Mouse (Mus musculus) forebrain, postnatal 0 days (tissue): Measurements from ENCODE around the gene Dab1. TPM values are rescaled to one million over a fixed set of nuclear protein-coding genes. Genes with fewer than 3 reads are reported as not detected.

Experiments used
- ATAC-seq: fragments of 200-750 bp; cut with Nextera tagmentation; 2 replicates; pipeline ENCODE4 v1.8.0; 2017; ENCODE audit warnings: mild to moderate bottlenecking, moderate library complexity
- DNase-seq: peaks from one replicate; pipeline ENCODE4 v3.0.0-alpha.2; 2015
- H3K27ac ChIP-seq: fragments of 300-500 bp; sonication (generic); 2 replicates; pipeline ENCODE4 v1.5.1; 2014; ENCODE audit warnings: low read depth, mild to moderate bottlenecking, antibody characterized with exemption, low read length, moderate library complexity, mixed read lengths
- H3K27me3 ChIP-seq: fragments of 300-500 bp; sonication (generic); 2 replicates; pipeline ENCODE4 v1.6.1; 2014; ENCODE audit warnings: mild to moderate bottlenecking, low read length, mixed read lengths; ENCODE audit not compliant: insufficient read depth
- H3K36me3 ChIP-seq: fragments of 300-500 bp; sonication (generic); 2 replicates; pipeline ENCODE4 v1.6.1; 2014; ENCODE audit warnings: mild to moderate bottlenecking, moderate library complexity; ENCODE audit not compliant: insufficient read depth
- H3K4me1 ChIP-seq: fragments of 300-500 bp; sonication (generic); 2 replicates; pipeline ENCODE4 v1.6.1; 2014; ENCODE audit warnings: antibody characterized with exemption; ENCODE audit not compliant: insufficient read depth
- H3K4me2 ChIP-seq: fragments of 300-500 bp; sonication (generic); 2 replicates; pipeline ENCODE4 v1.6.1; 2014; ENCODE audit warnings: low read depth, mild to moderate bottlenecking, moderate library complexity
- H3K4me3 ChIP-seq: fragments of 300-500 bp; sonication (generic); 2 replicates; pipeline ENCODE4 v1.5.1; 2014; ENCODE audit warnings: low read depth, low read length, mixed read lengths
- H3K9ac ChIP-seq: fragments of 300-500 bp; sonication (generic); 2 replicates; pipeline ENCODE4 v1.6.1; 2014; ENCODE audit warnings: mild to moderate bottlenecking
- H3K9me3 ChIP-seq: fragments of 300-500 bp; sonication (generic); 2 replicates; pipeline ENCODE4 v1.6.1; 2016; ENCODE audit warnings: low read length
- CTCF ChIP-seq: sonication (generic); IDR thresholded peaks from 2 replicates; pipeline ENCODE4 v1.5.1; 2016; ENCODE audit warnings: antibody characterized with exemption, control low read depth, low read depth
- WGBS: fragments of 180-500 bp; shearing (Covaris S2); extraction: QIAGEN DNeasy Blood & Tissue Kit; methylation state at CpG from one replicate; pipeline ENCODE4 v1.1.7; 2014; 5-methylcytosine and 5-hydroxymethylcytosine counted together
- polyA plus RNA-seq: library from polyadenylated mRNA; unstranded; fragments of >200 nt; fragmentation: Nextera tagmentation; extraction: Ambion mirVana; gene quantifications from 2 replicates; pipeline ENCODE4 v1.2.1, GENCODE M21; 2015
- total RNA-seq: library from RNA; depleted of rRNA; stranded (reverse); fragments of >200 nt; gene quantifications from 2 replicates; pipeline ENCODE4 v1.2.3, GENCODE M21; 2014

Dab1 gene
- total and polyA plus RNA-seq, 2 experiments from 2014 or later: 64.8 to 141 TPM

DNA sequence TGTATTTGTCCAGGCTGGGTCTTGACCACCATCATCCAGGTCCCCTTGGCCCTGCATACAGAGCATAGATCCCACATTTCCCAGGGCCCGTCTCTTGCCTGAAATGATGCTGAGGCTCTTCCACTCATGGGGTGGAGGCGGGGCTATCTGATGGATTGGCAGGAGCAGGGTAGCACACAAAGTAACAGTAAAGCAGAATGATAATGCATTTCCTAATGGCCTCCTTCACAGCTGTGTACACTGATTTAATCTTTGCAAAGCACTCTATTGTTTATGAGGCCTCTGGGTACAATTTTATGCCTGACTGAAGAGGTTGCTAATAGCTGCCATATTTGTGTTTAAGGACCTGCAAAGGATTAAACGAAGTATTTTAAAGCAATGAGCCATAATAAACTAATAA, 374.7 kb downstream of the Dab1 start:
- ATAC-seq: no peak
- Histone ChIP-seq H3K9me3 (no peaks in the 10 kb centered on the region), H3K36me3 (no peaks in the 10 kb centered on the region), H3K4me3 (no peak overlapping the region), H3K4me1 (no peaks in the 10 kb centered on the region), H3K27ac (no peak overlapping the region), H3K4me2 (no peak overlapping the region), H3K27me3 (no peaks in the 10 kb centered on the region), H3K9ac (no peak overlapping the region)
- no peak for DNase-seq
- TF ChIP-seq CTCF: no peak
- 43% methylated on average over 3 of the region's 3 CpGs for WGBS

DNA sequence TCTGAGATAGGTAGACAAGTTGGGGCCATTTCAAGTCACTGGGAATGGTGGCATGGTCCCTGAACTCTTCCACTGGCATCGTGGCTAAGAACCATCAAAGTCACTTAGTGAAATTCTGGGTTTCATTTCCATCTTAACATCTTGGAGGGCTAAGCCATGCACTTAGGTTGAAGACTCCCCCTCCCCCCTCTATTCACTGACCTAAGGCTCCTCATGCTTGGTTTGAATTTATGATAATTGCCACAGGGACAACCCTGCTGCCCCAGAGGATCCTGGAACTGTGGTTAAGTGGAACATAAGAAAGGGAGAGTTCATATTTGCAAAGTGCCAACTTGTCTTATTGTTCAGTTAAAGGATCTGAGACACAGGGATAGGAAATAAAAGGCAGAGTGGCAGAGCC, 375.2 kb downstream of the Dab1 start:
- WGBS: 67% methylated on average over 1 of the region's 1 CpGs
- no peaks in the 10 kb centered on the region for H3K27me3 ChIP-seq
- no peaks in the 10 kb centered on the region for H3K36me3 ChIP-seq
- no peaks in the 10 kb centered on the region for H3K4me1 ChIP-seq
- H3K9ac ChIP-seq: no peak overlapping the region
- H3K27ac ChIP-seq: no peak overlapping the region
- no peak for TF ChIP-seq CTCF
- ATAC-seq: no peak
- no peak for DNase-seq
- no peak overlapping the region for H3K4me2 ChIP-seq
- no peak overlapping the region for H3K4me3 ChIP-seq
- H3K9me3 ChIP-seq: no peaks in the 10 kb centered on the region

DNA sequence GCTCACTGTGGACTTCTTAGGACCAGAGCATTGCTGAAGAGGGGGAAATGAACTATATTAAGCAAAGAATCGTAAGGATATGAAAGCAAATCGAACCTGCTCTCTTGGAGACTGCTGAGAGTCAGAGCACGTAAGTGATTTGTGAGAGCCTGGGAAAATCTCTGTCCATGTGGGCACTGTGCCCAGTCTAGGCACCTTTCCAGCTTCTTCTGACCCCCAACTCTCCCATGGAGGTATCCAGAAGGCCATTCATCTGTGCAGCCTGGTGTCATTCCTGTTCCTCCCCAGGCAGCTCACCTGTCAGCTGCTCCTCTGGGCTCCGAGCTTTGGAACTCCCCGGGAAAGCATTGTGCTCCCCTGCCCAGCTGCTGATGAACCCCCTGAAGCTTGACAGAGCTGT, 389.2 kb downstream of the Dab1 start:
- DNase-seq: no peak
- H3K27me3 ChIP-seq: no peaks in the 10 kb centered on the region
- no peak overlapping the region for H3K4me3 ChIP-seq
- no peak overlapping the region for H3K27ac ChIP-seq
- H3K4me2 ChIP-seq: no peak overlapping the region
- TF ChIP-seq CTCF: no peak
- H3K9ac ChIP-seq: no peak overlapping the region
- no peaks in the 10 kb centered on the region for H3K36me3 ChIP-seq
- no peak for ATAC-seq
- WGBS: 43% methylated on average over 5 of the region's 5 CpGs
- H3K4me1 ChIP-seq: peaks cover 18% of the 10 kb centered on the region
- no peaks in the 10 kb centered on the region for H3K9me3 ChIP-seq

DNA sequence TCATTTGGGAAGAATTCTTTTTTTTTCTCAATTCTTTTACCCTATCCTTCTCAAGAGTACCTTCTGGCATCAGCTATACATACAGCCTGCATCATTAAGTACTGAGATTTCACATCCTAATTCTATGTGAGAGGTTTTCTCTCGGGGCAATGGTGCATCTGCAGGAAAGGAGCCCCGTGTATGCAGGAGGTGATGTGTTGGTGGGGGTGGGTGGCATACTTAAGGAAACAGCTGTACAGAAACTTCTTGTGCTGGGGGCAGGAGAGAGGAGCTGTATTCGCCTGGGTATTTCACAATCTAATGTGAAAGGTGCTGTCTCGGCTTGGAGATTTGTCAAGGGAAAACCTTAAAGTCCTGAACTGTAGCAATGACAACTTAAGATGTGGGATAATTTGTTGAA, 392.5 kb downstream of the Dab1 start:
- Histone ChIP-seq H3K9me3 (no peaks in the 10 kb centered on the region), H3K4me1 (peaks cover 18% of the 10 kb centered on the region), H3K9ac (no peak overlapping the region), H3K4me3 (no peak overlapping the region), H3K27me3 (no peaks in the 10 kb centered on the region), H3K36me3 (no peaks in the 10 kb centered on the region), H3K27ac (peak overlapping the region; percentile 45; the same call in 1 of the 2 replicates), H3K4me2 (no peak overlapping the region)
- TF ChIP-seq CTCF: no peak
- 64% methylated on average over 4 of the region's 4 CpGs for WGBS
- ATAC-seq (no peak), DNase-seq (no peak)

DNA sequence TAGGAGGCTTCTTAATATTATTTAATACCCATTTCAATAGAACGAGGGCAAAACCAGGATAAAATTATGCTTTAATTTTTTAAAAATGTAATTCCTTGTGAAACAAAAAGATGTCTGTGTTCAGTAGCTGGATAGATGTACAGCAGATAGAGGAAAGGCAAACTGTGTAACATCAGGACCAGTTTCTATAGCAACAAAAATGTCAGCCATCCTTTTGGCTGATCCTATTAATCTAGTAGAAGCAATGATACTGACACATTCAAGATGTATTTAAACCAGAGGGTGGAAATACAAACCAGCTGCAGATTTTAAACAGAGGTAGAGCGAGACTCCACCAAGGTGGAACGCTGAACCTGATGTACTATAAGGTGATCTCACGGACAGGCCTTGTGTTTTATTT, 393.0 kb downstream of the Dab1 start:
- Histone ChIP-seq H3K27ac (peak overlapping the region; percentile 66), H3K4me3 (no peak overlapping the region), H3K36me3 (no peaks in the 10 kb centered on the region), H3K4me1 (peaks cover 18% of the 10 kb centered on the region), H3K4me2 (no peak overlapping the region), H3K9ac (no peak overlapping the region), H3K27me3 (no peaks in the 10 kb centered on the region), H3K9me3 (no peaks in the 10 kb centered on the region)
- peak; percentile 60 for ATAC-seq
- 79% methylated on average over 4 of the region's 4 CpGs for WGBS
- no peak for TF ChIP-seq CTCF
- peak; percentile 43 for DNase-seq

DNA sequence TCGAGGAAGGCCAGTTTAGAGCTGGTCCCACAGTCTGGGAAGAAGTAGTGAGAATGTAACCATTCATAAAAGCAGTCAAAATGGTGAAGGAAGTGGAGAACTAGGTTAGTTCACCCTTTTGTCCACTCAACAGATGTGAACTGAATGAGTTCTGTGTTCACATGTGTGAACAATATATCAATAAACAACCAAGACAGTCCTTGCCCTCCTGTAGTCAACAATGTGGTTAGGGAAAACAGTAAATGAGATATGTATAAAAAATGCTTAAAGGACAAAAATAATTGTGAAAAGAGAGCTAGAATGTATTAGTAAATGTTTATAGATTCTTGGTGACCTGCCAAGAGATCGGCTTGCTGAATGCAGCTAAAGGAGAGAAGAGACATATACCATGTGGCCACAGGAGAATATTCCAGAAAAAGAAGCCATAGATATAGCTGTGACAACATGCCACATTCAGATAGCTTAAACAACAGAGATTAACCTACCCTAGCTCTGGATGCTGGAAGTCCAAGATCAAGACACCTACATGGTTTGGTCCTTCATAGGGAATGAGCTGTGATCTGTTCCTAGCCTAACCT, 406.0 kb downstream of the Dab1 start:
- 82% methylated on average over 2 of the region's 2 CpGs for WGBS
- Histone ChIP-seq H3K27me3 (no peaks in the 10 kb centered on the region), H3K27ac (no peak overlapping the region), H3K9ac (no peak overlapping the region), H3K4me3 (no peak overlapping the region), H3K4me2 (no peak overlapping the region), H3K9me3 (no peaks in the 10 kb centered on the region), H3K36me3 (no peaks in the 10 kb centered on the region), H3K4me1 (no peaks in the 10 kb centered on the region)
- TF ChIP-seq CTCF: no peak
- ATAC-seq (no peak), DNase-seq (no peak)

DNA sequence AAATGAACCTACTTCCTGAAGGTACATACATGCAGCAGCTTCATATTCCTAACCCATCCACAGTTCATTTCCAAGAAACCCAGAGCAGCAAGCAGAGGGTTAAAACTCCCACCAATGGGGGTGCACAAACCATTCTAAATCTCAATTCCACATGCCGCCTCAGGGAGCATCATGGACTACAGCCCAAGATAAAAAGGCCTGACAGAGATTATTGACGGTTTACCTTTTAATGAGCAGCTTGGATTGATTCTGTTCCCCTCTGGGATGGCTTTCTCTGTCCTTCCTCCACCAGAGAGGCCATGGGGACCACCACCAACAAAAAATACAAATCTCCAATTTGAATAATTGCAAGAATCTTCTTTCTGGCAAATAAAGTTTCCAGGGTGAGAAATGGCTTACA, 407.7 kb downstream of the Dab1 start:
- Histone ChIP-seq H3K4me1 (no peaks in the 10 kb centered on the region), H3K4me2 (no peak overlapping the region), H3K4me3 (no peak overlapping the region), H3K9ac (no peak overlapping the region), H3K27ac (no peak overlapping the region), H3K9me3 (no peaks in the 10 kb centered on the region), H3K27me3 (no peaks in the 10 kb centered on the region), H3K36me3 (no peaks in the 10 kb centered on the region)
- ATAC-seq: no peak; the same call in 1 of the 2 replicates
- TF ChIP-seq CTCF: no peak
- WGBS: 14% methylated on average over 2 of the region's 2 CpGs
- DNase-seq: no peak
